Mouse (Mus musculus): ENCODE data around the gene Gm17018. TPM values are rescaled to one million over a fixed set of nuclear protein-coding genes. Genes with fewer than 3 reads are reported as not detected.

Gene Gm17018
- 56.1 and 63.0 TPM in 2 replicates for polyA plus RNA-seq (2016; fragmentation: Nextera tagmentation; extraction: Ambion mirVana)

GRCm38 (mm10) chr19:45560153-45560890, at the start of gene Gm17018, which contains the start of gene Poll:
Gm17018 (plus strand) TSS chr19:45560615.
Poll (minus strand) TSS chr19:45560531.
- H3K4me1 ChIP-seq = peaks cover 11% of the 10 kb centered on the region
- no peaks in the 10 kb centered on the region for H3K27me3 ChIP-seq
- WGBS = 0% methylated on average over 34 of the region's 35 CpGs
- H3K36me3 ChIP-seq = peaks cover 11% of the 10 kb centered on the region; the same call in 1 of the 2 replicates
- H3K9ac ChIP-seq = peak within 1 kb of the TSS; percentile 87
- ATAC-seq (ENCODE audit: low FRiP score) = peak; percentile 85
- H3K4me3 ChIP-seq = peak within 1 kb of the TSS; percentile 72
- no peaks in the 10 kb centered on the region for H3K9me3 ChIP-seq (replicated peaks)
- peak within 1 kb of the TSS; percentile 73 for H3K27ac ChIP-seq
- H3K4me2 ChIP-seq (replicated peaks) = peak within 1 kb of the TSS; percentile 96

- H3K36me3 ChIP-seq = peaks cover 30% of the 10 kb centered on the region
- H3K4me3 ChIP-seq = no peak overlapping the region
- WGBS = 89% methylated on average over 3 of the region's 3 CpGs
- no peak overlapping the region for H3K27ac ChIP-seq
- ATAC-seq (ENCODE audit: low FRiP score) = no peak
- no peaks in the 10 kb centered on the region for H3K9me3 ChIP-seq (replicated peaks)
- H3K4me1 ChIP-seq = peaks cover 3% of the 10 kb centered on the region; the same call in 1 of the 2 replicates
- H3K4me2 ChIP-seq (replicated peaks) = no peak overlapping the region
- H3K27me3 ChIP-seq = no peaks in the 10 kb centered on the region
- H3K9ac ChIP-seq = no peak overlapping the region
Measured at GRCm38 (mm10) chr19:45510680-45511079, 49.7 kb upstream of the Gm17018 start.

- Histone ChIP-seq H3K4me1 (peaks cover 3% of the 10 kb centered on the region; the same call in 1 of the 2 replicates), H3K9me3 (replicated peaks) (no peaks in the 10 kb centered on the region), H3K36me3 (peaks cover 37% of the 10 kb centered on the region), H3K4me2 (replicated peaks) (no peak overlapping the region), H3K9ac (no peak overlapping the region), H3K4me3 (no peak overlapping the region), H3K27ac (no peak overlapping the region), H3K27me3 (no peaks in the 10 kb centered on the region)
- 85% methylated on average over 4 of the region's 4 CpGs for WGBS
- ATAC-seq (ENCODE audit: low FRiP score) = no peak
Measured at GRCm38 (mm10) chr19:45511406-45511805, 49.0 kb upstream of the Gm17018 start.

GRCm38 (mm10) chr19:45515341-45515740, 45.1 kb upstream of the Gm17018 start:
- peaks cover 3% of the 10 kb centered on the region; the same call in 1 of the 2 replicates for H3K4me1 ChIP-seq
- H3K27ac ChIP-seq = no peak overlapping the region
- 81% methylated on average over 2 of the region's 2 CpGs for WGBS
- no peaks in the 10 kb centered on the region for H3K9me3 ChIP-seq (replicated peaks)
- H3K9ac ChIP-seq = no peak overlapping the region
- H3K4me3 ChIP-seq = no peak overlapping the region
- H3K27me3 ChIP-seq = no peaks in the 10 kb centered on the region
- no peak overlapping the region for H3K4me2 ChIP-seq (replicated peaks)
- peaks cover 58% of the 10 kb centered on the region for H3K36me3 ChIP-seq
- no peak for ATAC-seq (ENCODE audit: low FRiP score)

GRCm38 (mm10) chr19:45516264-45516663, 44.2 kb upstream of the Gm17018 start:
- Histone ChIP-seq H3K4me2 (replicated peaks) (no peak overlapping the region), H3K4me1 (peaks cover 2% of the 10 kb centered on the region; the same call in 1 of the 2 replicates), H3K27me3 (no peaks in the 10 kb centered on the region), H3K9me3 (replicated peaks) (no peaks in the 10 kb centered on the region), H3K9ac (no peak overlapping the region), H3K36me3 (peaks cover 60% of the 10 kb centered on the region), H3K4me3 (no peak overlapping the region), H3K27ac (no peak overlapping the region)
- ATAC-seq (ENCODE audit: low FRiP score) = no peak
- 92% methylated on average over 12 of the region's 12 CpGs for WGBS

- no peaks in the 10 kb centered on the region for H3K9me3 ChIP-seq (replicated peaks)
- peaks cover 66% of the 10 kb centered on the region for H3K36me3 ChIP-seq
- no peak overlapping the region for H3K9ac ChIP-seq
- no peak for ATAC-seq (ENCODE audit: low FRiP score)
- H3K27ac ChIP-seq = no peak overlapping the region
- H3K4me2 ChIP-seq (replicated peaks) = no peak overlapping the region
- no peaks in the 10 kb centered on the region for H3K27me3 ChIP-seq
- no peak overlapping the region for H3K4me3 ChIP-seq
- 92% methylated on average over 7 of the region's 7 CpGs for WGBS
- H3K4me1 ChIP-seq = no peaks in the 10 kb centered on the region
Measured at GRCm38 (mm10) chr19:45527382-45527781, 33.0 kb upstream of the Gm17018 start.

- Histone ChIP-seq H3K4me2 (replicated peaks) (no peak overlapping the region), H3K4me3 (no peak overlapping the region), H3K9ac (no peak overlapping the region), H3K27me3 (no peaks in the 10 kb centered on the region), H3K9me3 (replicated peaks) (no peaks in the 10 kb centered on the region), H3K27ac (no peak overlapping the region), H3K4me1 (no peaks in the 10 kb centered on the region), H3K36me3 (peaks cover 64% of the 10 kb centered on the region)
- no peak for ATAC-seq (ENCODE audit: low FRiP score)
- WGBS = 95% methylated on average over 10 of the region's 10 CpGs
Measured at GRCm38 (mm10) chr19:45527931-45528534, 32.4 kb upstream of the Gm17018 start.

GRCm38 (mm10) chr19:45529294-45529693, 31.1 kb upstream of the Gm17018 start:
- WGBS = 91% methylated on average over 5 of the region's 5 CpGs
- Histone ChIP-seq H3K4me3 (no peak overlapping the region), H3K4me2 (replicated peaks) (no peak overlapping the region), H3K4me1 (no peaks in the 10 kb centered on the region), H3K9me3 (replicated peaks) (no peaks in the 10 kb centered on the region), H3K36me3 (peaks cover 54% of the 10 kb centered on the region), H3K27ac (no peak overlapping the region), H3K27me3 (no peaks in the 10 kb centered on the region), H3K9ac (no peak overlapping the region)
- ATAC-seq (ENCODE audit: low FRiP score) = no peak

GRCm38 (mm10) chr19:45530200-45530995, 30.0 kb upstream of the Gm17018 start:
- H3K36me3 ChIP-seq = peaks cover 44% of the 10 kb centered on the region
- no peak for ATAC-seq (ENCODE audit: low FRiP score)
- no peak overlapping the region for H3K9ac ChIP-seq
- H3K4me3 ChIP-seq = no peak overlapping the region
- WGBS = 87% methylated on average over 15 of the region's 15 CpGs
- H3K4me2 ChIP-seq (replicated peaks) = no peak overlapping the region
- H3K9me3 ChIP-seq (replicated peaks) = no peaks in the 10 kb centered on the region
- H3K27ac ChIP-seq = no peak overlapping the region
- 0 out of 2 replicates have a peak, but pooled peaks cover 3% of the 10 kb centered on the region for H3K4me1 ChIP-seq
- H3K27me3 ChIP-seq = no peaks in the 10 kb centered on the region

- Histone ChIP-seq H3K27ac (no peak overlapping the region), H3K9me3 (replicated peaks) (no peaks in the 10 kb centered on the region), H3K4me3 (no peak overlapping the region), H3K9ac (no peak overlapping the region), H3K27me3 (no peaks in the 10 kb centered on the region), H3K36me3 (peaks cover 40% of the 10 kb centered on the region), H3K4me2 (replicated peaks) (no peak overlapping the region), H3K4me1 (0 out of 2 replicates have a peak, but pooled peaks cover 9% of the 10 kb centered on the region)
- ATAC-seq (ENCODE audit: low FRiP score) = no peak
- 71% methylated on average over 6 of the region's 6 CpGs for WGBS
Measured at GRCm38 (mm10) chr19:45531554-45531953, 28.9 kb upstream of the Gm17018 start.

GRCm38 (mm10) chr19:45533617-45534016, 26.8 kb upstream of the Gm17018 start:
- WGBS = 74% methylated on average over 7 of the region's 7 CpGs

GRCm38 (mm10) chr19:45535214-45535735, 25.1 kb upstream of the Gm17018 start:
- H3K36me3 ChIP-seq = 0 out of 2 replicates have a peak, but pooled peaks cover 3% of the 10 kb centered on the region
- peaks cover 21% of the 10 kb centered on the region for H3K27me3 ChIP-seq
- H3K27ac ChIP-seq = no peak overlapping the region
- no peak overlapping the region for H3K9ac ChIP-seq
- H3K9me3 ChIP-seq (replicated peaks) = no peaks in the 10 kb centered on the region
- H3K4me2 ChIP-seq (replicated peaks) = no peak overlapping the region
- H3K4me1 ChIP-seq = peaks cover 14% of the 10 kb centered on the region
- 80% methylated on average over 8 of the region's 8 CpGs for WGBS
- H3K4me3 ChIP-seq = no peak overlapping the region
- ATAC-seq (ENCODE audit: low FRiP score) = no peak

More at GRCm38 (mm10) chr19:45533617-45534016, 26.8 kb upstream of the Gm17018 start:
- no peak overlapping the region for H3K9ac ChIP-seq
- ATAC-seq (ENCODE audit: low FRiP score) = no peak
- no peak overlapping the region for H3K4me2 ChIP-seq (replicated peaks)
- 0 out of 2 replicates have a peak, but pooled peaks cover 9% of the 10 kb centered on the region for H3K4me1 ChIP-seq
- no peaks in the 10 kb centered on the region for H3K9me3 ChIP-seq (replicated peaks)
- 0 out of 2 replicates have a peak, but pooled peaks cover 6% of the 10 kb centered on the region for H3K27me3 ChIP-seq
- H3K27ac ChIP-seq = no peak overlapping the region
- no peak overlapping the region for H3K4me3 ChIP-seq
- peaks cover 20% of the 10 kb centered on the region for H3K36me3 ChIP-seq
